Mouse (Mus musculus): ENCODE data around the gene Stat1. TPM values are rescaled to one million over a fixed set of nuclear protein-coding genes. Genes with fewer than 3 reads are reported as not detected.

Gene Stat1
- polyA plus RNA-seq, 1 experiment from 2014 or later = 10.5 TPM

DNA sequence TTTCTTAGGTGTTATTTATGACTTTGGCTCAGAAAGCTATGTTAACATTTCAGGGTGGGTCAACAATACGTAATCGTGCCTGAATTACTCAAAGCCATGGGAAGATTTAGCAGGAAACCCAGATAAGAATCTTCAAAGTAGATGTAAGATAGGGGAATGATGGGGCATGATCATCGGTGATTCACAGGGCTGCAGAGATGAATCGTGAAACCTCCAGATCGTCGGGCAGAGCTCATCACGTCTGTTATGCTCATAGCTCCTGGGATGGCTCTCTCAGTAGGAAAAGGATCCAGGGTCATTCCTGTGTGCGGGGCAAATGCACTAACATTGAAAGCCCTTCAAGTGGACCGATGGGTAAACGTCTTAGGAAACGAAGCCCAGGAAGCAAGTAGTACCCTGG is 12.0 kb upstream of the Stat1 start:
- no peaks in the 10 kb centered on the region for H3K36me3 ChIP-seq (ENCODE audit: control insufficient read depth, insufficient read depth)
- no peak for ATAC-seq
- H3K9me3 ChIP-seq (ENCODE audit: control insufficient read depth, low read length) = no peaks in the 10 kb centered on the region
- H3K4me3 ChIP-seq (replicated peaks; ENCODE audit: low read length) = no peak overlapping the region
- no peak overlapping the region for H3K4me2 ChIP-seq (ENCODE audit: low read length)
- 95% methylated on average over 11 of the region's 11 CpGs for WGBS
- no peaks in the 10 kb centered on the region for H3K4me1 ChIP-seq (replicated peaks; ENCODE audit: control insufficient read depth, insufficient read depth, low read length)
- no peaks in the 10 kb centered on the region for H3K27me3 ChIP-seq (replicated peaks; ENCODE audit: control insufficient read depth, insufficient read depth, low read length)
- no peak overlapping the region for H3K27ac ChIP-seq (ENCODE audit: low read length)
- no peak overlapping the region for H3K9ac ChIP-seq (replicated peaks; ENCODE audit: low read depth, low read length)

DNA sequence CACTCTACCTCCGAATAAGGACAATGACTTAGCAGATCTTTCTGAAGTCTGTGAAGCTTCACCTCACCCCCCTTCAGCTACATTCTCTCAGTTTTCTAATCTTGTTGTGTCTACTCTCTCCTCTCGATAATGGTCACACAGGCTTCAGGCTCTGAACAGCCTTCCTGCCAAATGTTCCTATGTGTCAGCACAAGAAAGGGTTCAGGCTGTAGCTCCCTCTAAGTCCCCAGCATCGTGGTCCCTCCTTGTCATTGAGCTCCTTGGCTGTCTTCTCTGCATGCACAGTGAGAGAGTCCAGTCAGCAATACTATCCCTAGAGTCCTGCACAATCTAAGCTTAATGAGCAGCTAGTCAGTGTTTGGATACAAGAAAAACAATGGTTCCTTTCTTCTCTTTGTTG is 8.0 kb upstream of the Stat1 start:
- ATAC-seq = no peak
- Histone ChIP-seq H3K9ac (replicated peaks; ENCODE audit: low read depth, low read length) (no peak overlapping the region), H3K27me3 (replicated peaks; ENCODE audit: control insufficient read depth, insufficient read depth, low read length) (no peaks in the 10 kb centered on the region), H3K4me1 (replicated peaks; ENCODE audit: control insufficient read depth, insufficient read depth, low read length) (peaks cover 5% of the 10 kb centered on the region), H3K4me2 (ENCODE audit: low read length) (no peak overlapping the region), H3K27ac (ENCODE audit: low read length) (no peak overlapping the region), H3K4me3 (replicated peaks; ENCODE audit: low read length) (no peak overlapping the region), H3K36me3 (ENCODE audit: control insufficient read depth, insufficient read depth) (no peaks in the 10 kb centered on the region), H3K9me3 (ENCODE audit: control insufficient read depth, low read length) (no peaks in the 10 kb centered on the region)
- WGBS = 47% methylated on average over 3 of the region's 3 CpGs

DNA sequence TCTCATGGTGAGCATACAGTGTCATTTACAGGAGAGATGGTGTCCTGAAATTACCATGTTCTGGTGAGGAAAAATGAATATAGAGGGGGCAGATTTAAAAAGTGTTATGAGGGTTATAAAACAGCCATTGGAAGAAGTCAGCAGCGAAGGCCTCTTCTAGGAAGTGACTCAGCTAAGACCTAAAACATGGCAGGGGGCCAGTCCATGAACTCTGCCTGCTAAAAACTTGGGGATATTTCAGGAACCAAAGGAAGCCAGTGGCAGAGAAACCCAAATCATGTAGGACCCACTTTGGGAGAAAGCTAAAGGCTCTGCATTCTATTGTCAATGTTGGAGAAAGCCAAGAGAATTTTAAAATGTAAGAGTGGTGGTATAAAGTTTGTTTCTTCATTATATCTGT is 6.9 kb upstream of the Stat1 start:
- Histone ChIP-seq H3K4me3 (replicated peaks; ENCODE audit: low read length) (no peak overlapping the region), H3K9ac (replicated peaks; ENCODE audit: low read depth, low read length) (no peak overlapping the region), H3K4me2 (ENCODE audit: low read length) (no peak overlapping the region), H3K27ac (ENCODE audit: low read length) (no peak overlapping the region), H3K36me3 (ENCODE audit: control insufficient read depth, insufficient read depth) (no peaks in the 10 kb centered on the region), H3K27me3 (replicated peaks; ENCODE audit: control insufficient read depth, insufficient read depth, low read length) (no peaks in the 10 kb centered on the region), H3K4me1 (replicated peaks; ENCODE audit: control insufficient read depth, insufficient read depth, low read length) (peaks cover 5% of the 10 kb centered on the region), H3K9me3 (ENCODE audit: control insufficient read depth, low read length) (no peaks in the 10 kb centered on the region)
- 96% methylated on average over 1 of the region's 1 CpGs for WGBS
- ATAC-seq = no peak

DNA sequence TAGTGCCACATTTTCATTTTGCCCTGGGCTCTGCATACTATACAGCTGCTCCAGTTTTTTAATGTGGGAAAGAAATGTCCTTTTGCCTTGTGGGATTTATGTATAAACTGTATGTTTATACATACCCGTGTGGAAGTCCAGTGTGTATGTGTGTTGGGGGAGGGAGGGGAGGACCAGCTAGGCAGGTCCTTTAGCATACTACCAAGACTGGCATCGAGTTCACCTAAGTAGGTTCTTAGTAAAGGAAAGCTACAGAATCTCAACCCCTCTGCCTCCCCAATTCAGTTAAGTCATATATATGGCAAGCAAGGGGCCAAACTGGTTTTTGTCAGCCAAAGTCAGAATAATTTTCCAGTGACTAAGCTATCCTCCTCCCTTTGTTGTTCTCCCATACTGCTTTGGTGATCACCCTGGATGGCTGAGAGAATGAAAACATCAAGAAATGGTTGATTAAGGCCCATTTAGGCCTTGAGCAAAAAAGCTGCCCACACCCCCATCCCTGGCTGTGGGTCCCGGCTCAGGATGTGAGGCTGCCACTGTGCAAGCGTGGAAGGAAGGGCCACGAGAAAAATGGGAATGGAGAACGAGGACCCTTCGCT is 6.1 kb upstream of the Stat1 start:
- Histone ChIP-seq H3K27ac (ENCODE audit: low read length) (peak overlapping the region; percentile 79), H3K4me1 (replicated peaks; ENCODE audit: control insufficient read depth, insufficient read depth, low read length) (peaks cover 5% of the 10 kb centered on the region), H3K27me3 (replicated peaks; ENCODE audit: control insufficient read depth, insufficient read depth, low read length) (no peaks in the 10 kb centered on the region), H3K4me2 (ENCODE audit: low read length) (peak overlapping the region; percentile 81), H3K36me3 (ENCODE audit: control insufficient read depth, insufficient read depth) (no peaks in the 10 kb centered on the region), H3K9ac (replicated peaks; ENCODE audit: low read depth, low read length) (peak overlapping the region; percentile 69), H3K4me3 (replicated peaks; ENCODE audit: low read length) (peak overlapping the region; percentile 45), H3K9me3 (ENCODE audit: control insufficient read depth, low read length) (no peaks in the 10 kb centered on the region)
- WGBS = 24% methylated on average over 7 of the region's 7 CpGs
- peak; percentile 29 for ATAC-seq

DNA sequence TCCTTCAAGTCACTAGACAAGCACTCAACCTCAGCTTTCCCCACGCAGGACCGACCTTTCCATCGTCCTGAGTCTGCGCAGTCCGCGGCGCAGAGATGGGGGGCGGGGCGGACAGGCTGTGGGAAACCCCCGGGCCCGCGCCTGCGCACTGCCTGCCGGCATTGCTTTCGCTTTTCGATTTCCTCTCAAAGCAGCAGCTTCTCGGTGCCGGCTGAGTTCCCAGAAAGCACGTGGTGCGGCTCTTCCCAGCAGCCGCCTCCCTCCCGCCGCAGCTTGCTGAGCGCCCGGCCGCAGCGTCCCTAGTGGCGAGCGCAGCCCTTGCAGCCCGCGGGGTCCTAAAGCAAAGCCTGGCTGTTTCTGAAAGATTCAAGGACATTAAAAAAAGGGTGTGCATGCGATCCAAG is 5.6 kb upstream of the Stat1 start:
- peak; percentile 96 for ATAC-seq
- Histone ChIP-seq H3K9me3 (ENCODE audit: control insufficient read depth, low read length) (no peaks in the 10 kb centered on the region), H3K27me3 (replicated peaks; ENCODE audit: control insufficient read depth, insufficient read depth, low read length) (no peaks in the 10 kb centered on the region), H3K4me1 (replicated peaks; ENCODE audit: control insufficient read depth, insufficient read depth, low read length) (peaks cover 7% of the 10 kb centered on the region), H3K27ac (ENCODE audit: low read length) (peak overlapping the region; percentile 79), H3K9ac (replicated peaks; ENCODE audit: low read depth, low read length) (peak overlapping the region; percentile 69), H3K36me3 (ENCODE audit: control insufficient read depth, insufficient read depth) (no peaks in the 10 kb centered on the region), H3K4me3 (replicated peaks; ENCODE audit: low read length) (peak overlapping the region; percentile 45), H3K4me2 (ENCODE audit: low read length) (peak overlapping the region; percentile 81)
- under 1% methylated on average over 32 of the region's 32 CpGs for WGBS

DNA sequence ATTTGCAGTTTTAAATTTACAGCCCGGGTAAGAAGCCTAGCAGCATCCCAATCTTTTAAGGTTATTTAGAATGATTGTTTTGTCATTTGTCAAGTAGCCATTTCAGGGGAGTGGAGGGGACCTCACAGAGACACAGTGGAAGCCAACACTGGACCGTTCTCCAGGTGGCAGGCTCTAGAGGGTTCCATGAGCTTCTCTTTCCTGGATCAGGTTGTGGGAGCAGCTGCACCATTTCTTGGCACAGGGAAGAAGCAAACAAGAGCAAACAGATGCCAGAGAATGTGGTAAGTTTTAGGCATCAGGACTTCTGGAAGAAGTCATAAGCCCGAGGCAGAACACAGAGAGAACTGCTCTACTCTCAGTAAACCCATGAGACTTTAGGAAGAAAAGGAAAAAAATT is 2.8 kb upstream of the Stat1 start:
- WGBS = 80% methylated on average over 3 of the region's 3 CpGs
- H3K9me3 ChIP-seq (ENCODE audit: control insufficient read depth, low read length) = no peaks in the 10 kb centered on the region
- no peak for ATAC-seq

DNA sequence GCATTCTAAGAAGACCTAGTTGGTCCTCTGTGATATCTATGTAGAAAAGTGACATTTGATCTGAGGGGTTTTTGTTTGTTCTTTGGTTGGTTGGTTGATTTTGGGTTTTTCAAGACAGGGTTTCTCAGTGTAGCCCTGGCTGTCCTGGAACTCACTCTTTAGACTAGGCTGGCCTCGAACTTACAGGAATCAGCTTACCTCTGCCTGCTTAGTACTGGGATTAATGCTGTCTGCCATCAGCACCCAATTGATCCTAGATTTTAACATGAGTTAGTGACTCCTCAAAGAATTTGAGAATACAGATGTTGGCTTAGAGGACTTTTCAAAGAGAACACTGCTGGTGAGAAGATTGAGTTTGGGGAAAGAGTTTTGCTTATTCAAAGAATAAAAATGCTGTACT is 1.5 kb upstream of the Stat1 start:
- no peak overlapping the region for H3K4me2 ChIP-seq (ENCODE audit: low read length)
- H3K27me3 ChIP-seq (replicated peaks; ENCODE audit: control insufficient read depth, insufficient read depth, low read length) = no peaks in the 10 kb centered on the region
- peaks cover 15% of the 10 kb centered on the region for H3K4me1 ChIP-seq (replicated peaks; ENCODE audit: control insufficient read depth, insufficient read depth, low read length)
- 86% methylated on average over 1 of the region's 1 CpGs for WGBS
- ATAC-seq = no peak
- H3K9me3 ChIP-seq (ENCODE audit: control insufficient read depth, low read length) = no peaks in the 10 kb centered on the region
- no peak overlapping the region for H3K4me3 ChIP-seq (replicated peaks; ENCODE audit: low read length)
- H3K9ac ChIP-seq (replicated peaks; ENCODE audit: low read depth, low read length) = no peak overlapping the region
- H3K27ac ChIP-seq (ENCODE audit: low read length) = no peak overlapping the region
- no peaks in the 10 kb centered on the region for H3K36me3 ChIP-seq (ENCODE audit: control insufficient read depth, insufficient read depth)

More for the DNA sequence above, 2.8 kb upstream of the Stat1 start:
- Histone ChIP-seq H3K9ac (replicated peaks; ENCODE audit: low read depth, low read length) (no peak overlapping the region), H3K4me1 (replicated peaks; ENCODE audit: control insufficient read depth, insufficient read depth, low read length) (peaks cover 15% of the 10 kb centered on the region), H3K27ac (ENCODE audit: low read length) (no peak overlapping the region), H3K36me3 (ENCODE audit: control insufficient read depth, insufficient read depth) (no peaks in the 10 kb centered on the region), H3K4me2 (ENCODE audit: low read length) (no peak overlapping the region), H3K4me3 (replicated peaks; ENCODE audit: low read length) (no peak overlapping the region), H3K27me3 (replicated peaks; ENCODE audit: control insufficient read depth, insufficient read depth, low read length) (no peaks in the 10 kb centered on the region)

DNA sequence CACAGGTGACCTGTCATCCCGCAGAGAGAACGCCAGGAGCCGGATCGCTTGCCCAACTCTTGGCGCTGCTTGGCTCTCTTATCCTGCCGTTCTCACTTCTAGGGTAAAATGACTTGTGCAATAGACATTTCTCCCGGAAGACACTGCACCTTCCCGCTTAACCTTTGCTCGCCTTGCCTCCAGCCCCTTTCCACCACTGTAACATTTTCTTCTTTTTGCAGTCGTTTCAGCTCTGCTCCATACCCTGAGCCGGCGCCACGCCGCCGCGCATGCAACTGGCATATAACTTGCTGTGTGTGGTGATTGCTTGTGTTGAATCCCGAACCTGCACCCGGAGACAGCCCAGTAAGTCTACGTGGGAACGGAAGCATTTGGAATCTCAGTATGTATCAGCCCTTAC is 451 bp downstream of the Stat1 start:
- Histone ChIP-seq H3K4me2 (ENCODE audit: low read length) (peak overlapping the region; percentile 99), H3K4me1 (replicated peaks; ENCODE audit: control insufficient read depth, insufficient read depth, low read length) (peaks cover 10% of the 10 kb centered on the region), H3K36me3 (ENCODE audit: control insufficient read depth, insufficient read depth) (no peaks in the 10 kb centered on the region), H3K9ac (replicated peaks; ENCODE audit: low read depth, low read length) (peak overlapping the region; percentile 62), H3K27ac (ENCODE audit: low read length) (no peak overlapping the region), H3K27me3 (replicated peaks; ENCODE audit: control insufficient read depth, insufficient read depth, low read length) (no peaks in the 10 kb centered on the region), H3K4me3 (replicated peaks; ENCODE audit: low read length) (peak overlapping the region; percentile 71), H3K9me3 (ENCODE audit: control insufficient read depth, low read length) (no peaks in the 10 kb centered on the region)
- ATAC-seq = peak; percentile 50
- WGBS = under 1% methylated on average over 20 of the region's 20 CpGs

DNA sequence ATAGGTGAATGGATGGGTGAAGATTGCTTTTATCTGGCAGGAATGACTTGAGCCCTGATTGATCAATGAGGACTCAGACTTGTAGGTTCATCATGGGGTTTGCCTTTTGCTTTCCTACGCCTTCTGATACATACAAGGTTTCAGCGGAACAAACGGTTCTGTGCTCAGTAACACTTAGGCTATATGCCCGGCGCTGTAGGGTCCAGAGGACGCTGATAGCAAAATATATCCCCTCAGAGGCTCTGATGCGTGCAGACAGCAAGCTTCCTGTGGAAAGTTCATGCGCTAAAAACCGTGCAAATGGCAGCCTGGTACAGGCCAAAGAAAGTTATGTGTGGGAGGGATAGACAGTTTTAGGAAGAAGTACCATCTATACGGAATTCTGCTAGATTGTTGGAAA is 951 bp downstream of the Stat1 start:
- no peak overlapping the region for H3K27ac ChIP-seq (ENCODE audit: low read length)
- peaks cover 10% of the 10 kb centered on the region for H3K4me1 ChIP-seq (replicated peaks; ENCODE audit: control insufficient read depth, insufficient read depth, low read length)
- WGBS = 40% methylated on average over 10 of the region's 10 CpGs
- H3K27me3 ChIP-seq (replicated peaks; ENCODE audit: control insufficient read depth, insufficient read depth, low read length) = no peaks in the 10 kb centered on the region
- ATAC-seq = no peak
- peak overlapping the region; percentile 71 for H3K4me3 ChIP-seq (replicated peaks; ENCODE audit: low read length)
- H3K9ac ChIP-seq (replicated peaks; ENCODE audit: low read depth, low read length) = no peak overlapping the region
- H3K36me3 ChIP-seq (ENCODE audit: control insufficient read depth, insufficient read depth) = no peaks in the 10 kb centered on the region
- H3K4me2 ChIP-seq (ENCODE audit: low read length) = peak overlapping the region; percentile 99
- no peaks in the 10 kb centered on the region for H3K9me3 ChIP-seq (ENCODE audit: control insufficient read depth, low read length)

DNA sequence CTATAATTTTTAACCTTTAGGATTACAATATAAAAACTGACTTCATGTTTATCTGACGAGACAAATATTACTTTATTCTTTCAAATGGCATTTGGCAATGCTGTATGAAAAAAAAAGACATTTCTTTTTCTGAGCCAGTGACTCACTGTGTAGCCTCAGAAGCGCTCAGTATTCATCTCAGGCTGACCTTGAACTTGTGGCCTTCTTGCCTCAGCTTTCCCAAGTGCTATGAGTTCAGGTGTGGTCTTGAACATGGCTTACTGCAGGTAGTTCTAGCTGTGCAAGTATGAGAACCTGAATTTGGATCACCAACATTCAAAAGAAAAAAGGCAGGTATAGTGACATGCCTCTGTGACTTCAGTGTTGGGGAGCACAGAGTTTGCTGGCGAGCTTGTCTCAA is 1.8 kb downstream of the Stat1 start:
- no peaks in the 10 kb centered on the region for H3K9me3 ChIP-seq (ENCODE audit: control insufficient read depth, low read length)
- WGBS = 86% methylated on average over 3 of the region's 3 CpGs
- H3K4me3 ChIP-seq (replicated peaks; ENCODE audit: low read length) = no peak overlapping the region
- H3K9ac ChIP-seq (replicated peaks; ENCODE audit: low read depth, low read length) = no peak overlapping the region
- no peak overlapping the region for H3K27ac ChIP-seq (ENCODE audit: low read length)
- no peaks in the 10 kb centered on the region for H3K36me3 ChIP-seq (ENCODE audit: control insufficient read depth, insufficient read depth)
- no peak overlapping the region for H3K4me2 ChIP-seq (ENCODE audit: low read length)
- no peak for ATAC-seq
- peaks cover 10% of the 10 kb centered on the region for H3K4me1 ChIP-seq (replicated peaks; ENCODE audit: control insufficient read depth, insufficient read depth, low read length)
- no peaks in the 10 kb centered on the region for H3K27me3 ChIP-seq (replicated peaks; ENCODE audit: control insufficient read depth, insufficient read depth, low read length)
